Mouse (Mus musculus): Measurements from ENCODE around the gene Anxa11. TPM values are rescaled to one million over a fixed set of nuclear protein-coding genes. Genes with fewer than 3 reads are reported as not detected.
"Not testable (repeated sequence)": the region's sequence is repeated elsewhere in the genome, so short reads cannot be mapped to it uniquely, and the experiment has no call there.

The Anxa11 gene
- polyA plus RNA-seq, 1 experiment = 32.7 TPM

GRCm38 (mm10) chr14:25838411-25838810 is 3.5 kb upstream of the Anxa11 start:
- Histone ChIP-seq H3K4me3 (ENCODE audit: insufficient read depth, low read length) (no peak overlapping the region), H3K4me1 (ENCODE audit: control insufficient read depth, insufficient read depth, low read length) (no peaks in the 10 kb centered on the region; the same call in 1 of the 2 replicates), H3K27ac (ENCODE audit: insufficient read depth, low read length) (no peak overlapping the region)
- TF ChIP-seq CTCF (IDR thresholded peaks at IDR 0.05; ENCODE audit: extremely low read depth, insufficient read depth, low read length) = no peak

- Histone ChIP-seq H3K27ac (ENCODE audit: insufficient read depth, low read length) (no peak overlapping the region), H3K4me3 (ENCODE audit: insufficient read depth, low read length) (no peak overlapping the region), H3K4me1 (ENCODE audit: control insufficient read depth, insufficient read depth, low read length) (no peaks in the 10 kb centered on the region; the same call in 1 of the 2 replicates)
- TF ChIP-seq CTCF (IDR thresholded peaks at IDR 0.05; ENCODE audit: extremely low read depth, insufficient read depth, low read length) = no peak
- TF ChIP-seq POLR2A (IDR thresholded peaks at IDR 0.05; ENCODE audit: extremely low read depth, insufficient read depth, low read length) = no peak
Observed at GRCm38 (mm10) chr14:25839791-25840190, 2.2 kb upstream of the Anxa11 start.

- TF ChIP-seq CTCF (IDR thresholded peaks at IDR 0.05; ENCODE audit: extremely low read depth, insufficient read depth, low read length) (no peak), POLR2A (IDR thresholded peaks at IDR 0.05; ENCODE audit: extremely low read depth, insufficient read depth, low read length) (no peak)
- H3K4me1 ChIP-seq (ENCODE audit: control insufficient read depth, insufficient read depth, low read length) = no peaks in the 10 kb centered on the region; the same call in 1 of the 2 replicates
- no peak overlapping the region for H3K4me3 ChIP-seq (ENCODE audit: insufficient read depth, low read length)
- no peak overlapping the region for H3K27ac ChIP-seq (ENCODE audit: insufficient read depth, low read length)
Observed at GRCm38 (mm10) chr14:25840961-25841360, 995 bp upstream of the Anxa11 start.

GRCm38 (mm10) chr14:25841579-25841978 is 377 bp upstream of the Anxa11 start:
- no peaks in the 10 kb centered on the region; the same call in 1 of the 2 replicates for H3K4me1 ChIP-seq (ENCODE audit: control insufficient read depth, insufficient read depth, low read length)
- no peak for TF ChIP-seq CTCF (IDR thresholded peaks at IDR 0.05; ENCODE audit: extremely low read depth, insufficient read depth, low read length)
- no peak for TF ChIP-seq POLR2A (IDR thresholded peaks at IDR 0.05; ENCODE audit: extremely low read depth, insufficient read depth, low read length)

GRCm38 (mm10) chr14:25842688-25843003 is 690 bp downstream of the Anxa11 start:
- Histone ChIP-seq H3K4me1 (ENCODE audit: control insufficient read depth, insufficient read depth, low read length) (no peaks in the 10 kb centered on the region; the same call in 1 of the 2 replicates), H3K4me3 (ENCODE audit: insufficient read depth, low read length) (peak overlapping the region; percentile 82), H3K27ac (ENCODE audit: insufficient read depth, low read length) (no peak overlapping the region)
- TF ChIP-seq CTCF (IDR thresholded peaks at IDR 0.05; ENCODE audit: extremely low read depth, insufficient read depth, low read length) = no peak
- TF ChIP-seq POLR2A (IDR thresholded peaks at IDR 0.05; ENCODE audit: extremely low read depth, insufficient read depth, low read length) = no peak

More at GRCm38 (mm10) chr14:25841579-25841978, 377 bp upstream of the Anxa11 start:
- Histone ChIP-seq H3K27ac (ENCODE audit: insufficient read depth, low read length) (no peak overlapping the region), H3K4me3 (ENCODE audit: insufficient read depth, low read length) (peak overlapping the region; percentile 82)

GRCm38 (mm10) chr14:25844372-25844771 is 2.4 kb downstream of the Anxa11 start:
- H3K4me3 ChIP-seq (ENCODE audit: insufficient read depth, low read length) = no peak overlapping the region
- H3K4me1 ChIP-seq (ENCODE audit: control insufficient read depth, insufficient read depth, low read length) = no peaks in the 10 kb centered on the region; the same call in 1 of the 2 replicates
- H3K27ac ChIP-seq (ENCODE audit: insufficient read depth, low read length) = no peak overlapping the region
- TF ChIP-seq CTCF (IDR thresholded peaks at IDR 0.05; ENCODE audit: extremely low read depth, insufficient read depth, low read length) (no peak), POLR2A (IDR thresholded peaks at IDR 0.05; ENCODE audit: extremely low read depth, insufficient read depth, low read length) (no peak)

GRCm38 (mm10) chr14:25845832-25846383 is 4.0 kb downstream of the Anxa11 start:
- no peak for TF ChIP-seq POLR2A (IDR thresholded peaks at IDR 0.05; ENCODE audit: extremely low read depth, insufficient read depth, low read length)
- no peak for TF ChIP-seq CTCF (IDR thresholded peaks at IDR 0.05; ENCODE audit: extremely low read depth, insufficient read depth, low read length)
- H3K27ac ChIP-seq (ENCODE audit: insufficient read depth, low read length) = no peak overlapping the region
- no peaks in the 10 kb centered on the region; the same call in none of the 2 replicates for H3K4me1 ChIP-seq (ENCODE audit: control insufficient read depth, insufficient read depth, low read length)
- no peak overlapping the region for H3K4me3 ChIP-seq (ENCODE audit: insufficient read depth, low read length)

GRCm38 (mm10) chr14:25846516-25846915 is 4.6 kb downstream of the Anxa11 start:
- no peak for TF ChIP-seq POLR2A (IDR thresholded peaks at IDR 0.05; ENCODE audit: extremely low read depth, insufficient read depth, low read length)
- TF ChIP-seq CTCF (IDR thresholded peaks at IDR 0.05; ENCODE audit: extremely low read depth, insufficient read depth, low read length) = no peak
- Histone ChIP-seq H3K4me1 (ENCODE audit: control insufficient read depth, insufficient read depth, low read length) (peaks cover 2% of the 10 kb centered on the region), H3K27ac (ENCODE audit: insufficient read depth, low read length) (no peak overlapping the region), H3K4me3 (ENCODE audit: insufficient read depth, low read length) (no peak overlapping the region)

- TF ChIP-seq POLR2A (IDR thresholded peaks at IDR 0.05; ENCODE audit: extremely low read depth, insufficient read depth, low read length) = no peak
- no peak for TF ChIP-seq CTCF (IDR thresholded peaks at IDR 0.05; ENCODE audit: extremely low read depth, insufficient read depth, low read length)
- Histone ChIP-seq H3K4me3 (ENCODE audit: insufficient read depth, low read length) (no peak overlapping the region), H3K4me1 (ENCODE audit: control insufficient read depth, insufficient read depth, low read length) (peaks cover 2% of the 10 kb centered on the region; the same call in 1 of the 2 replicates), H3K27ac (ENCODE audit: insufficient read depth, low read length) (no peak overlapping the region)
Observed at GRCm38 (mm10) chr14:25847660-25848059, 5.7 kb downstream of the Anxa11 start.

- Histone ChIP-seq H3K4me3 (ENCODE audit: insufficient read depth, low read length) (no peak overlapping the region), H3K4me1 (ENCODE audit: control insufficient read depth, insufficient read depth, low read length) (peaks cover 2% of the 10 kb centered on the region; the same call in 1 of the 2 replicates), H3K27ac (ENCODE audit: insufficient read depth, low read length) (no peak overlapping the region)
- no peak for TF ChIP-seq CTCF (IDR thresholded peaks at IDR 0.05; ENCODE audit: extremely low read depth, insufficient read depth, low read length)
- no peak for TF ChIP-seq POLR2A (IDR thresholded peaks at IDR 0.05; ENCODE audit: extremely low read depth, insufficient read depth, low read length)
Observed at GRCm38 (mm10) chr14:25848237-25848636, 6.3 kb downstream of the Anxa11 start.

GRCm38 (mm10) chr14:25848708-25849107 is 6.8 kb downstream of the Anxa11 start:
- H3K27ac ChIP-seq (ENCODE audit: insufficient read depth, low read length); H3K4me1 ChIP-seq (ENCODE audit: control insufficient read depth, insufficient read depth, low read length); H3K4me3 ChIP-seq (ENCODE audit: insufficient read depth, low read length): not testable (repeated sequence)
